Mouse (Mus musculus) ES-Bruce4 (cell line): ENCODE measurements around the gene Gm20521. TPM values are rescaled to one million over a fixed set of nuclear protein-coding genes. Genes with fewer than 3 reads are reported as not detected.

Experiments
- H3K27ac ChIP-seq: 2 replicates; pipeline ENCODE4 v1.5.1; 2012; ENCODE audit warnings: low read length, inconsistent platforms; ENCODE audit not compliant: insufficient read depth
- H3K27me3 ChIP-seq: 2 replicates; pipeline ENCODE4 v1.6.1; 2012; ENCODE audit warnings: mild to moderate bottlenecking, low read length, inconsistent platforms; ENCODE audit not compliant: control insufficient read depth, poor library complexity, insufficient read depth, severe bottlenecking
- H3K36me3 ChIP-seq: 2 replicates; pipeline ENCODE4 v1.6.1; 2012; ENCODE audit warnings: inconsistent platforms, mild to moderate bottlenecking, low read length, moderate library complexity; ENCODE audit not compliant: control insufficient read depth, poor library complexity, insufficient read depth, severe bottlenecking
- H3K4me1 ChIP-seq: one replicate; pipeline ENCODE4 v1.8.1; 2011; ENCODE audit warnings: low read length; ENCODE audit not compliant: control insufficient read depth, insufficient read depth
- H3K4me3 ChIP-seq: 2 replicates; pipeline ENCODE4 v1.5.1; 2011; ENCODE audit warnings: low read depth, mild to moderate bottlenecking, low read length
- H3K9ac ChIP-seq: 2 replicates; pipeline ENCODE4 v1.6.1; 2012; ENCODE audit warnings: low read depth, mild to moderate bottlenecking, inconsistent platforms; ENCODE audit not compliant: poor library complexity, severe bottlenecking
- H3K9me3 ChIP-seq: replicated peaks from 2 replicates; pipeline ENCODE4 v1.6.1; 2012; ENCODE audit warnings: mild to moderate bottlenecking, low read length, inconsistent platforms; ENCODE audit not compliant: control insufficient read depth, poor library complexity, insufficient read depth, severe bottlenecking
- CTCF ChIP-seq: IDR thresholded peaks from one replicate; pipeline ENCODE4 v1.8.1; 2011; ENCODE audit warnings: low read depth, low read length
- EP300 ChIP-seq: IDR thresholded peaks from 2 replicates; pipeline ENCODE4 v1.6.1; 2011; ENCODE audit warnings: low read depth, low read length; ENCODE audit not compliant: insufficient read depth
- POLR2A ChIP-seq: IDR thresholded peaks from one replicate; pipeline ENCODE4 v1.8.1; 2011; ENCODE audit warnings: low read length; ENCODE audit not compliant: insufficient read depth
- polyA plus RNA-seq: library from polyadenylated mRNA; stranded (reverse); fragments of >200 nt; gene quantifications from 2 replicates; pipeline ENCODE4 v1.2.4, GENCODE M21; 2011; ENCODE audit warnings: low read depth; ENCODE audit not compliant: missing spikeins, insufficient read depth, insufficient read length

Gm20521 gene
- polyA plus RNA-seq, 1 experiment: not detected

DNA sequence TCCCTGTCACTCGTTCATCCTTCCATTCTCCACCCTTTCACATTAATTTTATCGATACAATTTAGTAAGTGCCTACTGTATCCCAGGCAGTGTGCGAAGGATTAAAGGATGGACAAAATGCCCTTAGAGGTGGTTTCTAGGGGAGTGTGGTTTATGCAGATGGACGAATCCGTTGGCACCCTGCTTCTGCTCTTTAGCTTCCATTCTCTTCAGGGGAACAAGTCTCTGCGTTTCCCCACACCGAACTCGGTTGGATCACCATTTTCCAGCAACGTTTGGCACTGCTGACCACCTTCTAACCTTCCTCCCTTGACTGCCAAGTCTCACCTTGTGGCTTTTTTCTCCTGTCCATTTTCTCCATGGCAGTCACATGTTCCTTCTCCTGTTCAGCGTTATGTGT, 30.1 kb downstream of the Gm20521 start:
- Histone ChIP-seq H3K4me1 (peaks cover 3% of the 10 kb centered on the region), H3K9me3 (no peaks in the 10 kb centered on the region), H3K27me3 (peaks cover 3% of the 10 kb centered on the region; the same call in 1 of the 2 replicates), H3K36me3 (peaks cover 13% of the 10 kb centered on the region; the same call in 1 of the 2 replicates), H3K27ac (no peak overlapping the region), H3K4me3 (peak overlapping the region; percentile 82), H3K9ac (peak overlapping the region; percentile 85)
- TF ChIP-seq POLR2A: no peak
- TF ChIP-seq EP300: no peak
- no peak for TF ChIP-seq CTCF

DNA sequence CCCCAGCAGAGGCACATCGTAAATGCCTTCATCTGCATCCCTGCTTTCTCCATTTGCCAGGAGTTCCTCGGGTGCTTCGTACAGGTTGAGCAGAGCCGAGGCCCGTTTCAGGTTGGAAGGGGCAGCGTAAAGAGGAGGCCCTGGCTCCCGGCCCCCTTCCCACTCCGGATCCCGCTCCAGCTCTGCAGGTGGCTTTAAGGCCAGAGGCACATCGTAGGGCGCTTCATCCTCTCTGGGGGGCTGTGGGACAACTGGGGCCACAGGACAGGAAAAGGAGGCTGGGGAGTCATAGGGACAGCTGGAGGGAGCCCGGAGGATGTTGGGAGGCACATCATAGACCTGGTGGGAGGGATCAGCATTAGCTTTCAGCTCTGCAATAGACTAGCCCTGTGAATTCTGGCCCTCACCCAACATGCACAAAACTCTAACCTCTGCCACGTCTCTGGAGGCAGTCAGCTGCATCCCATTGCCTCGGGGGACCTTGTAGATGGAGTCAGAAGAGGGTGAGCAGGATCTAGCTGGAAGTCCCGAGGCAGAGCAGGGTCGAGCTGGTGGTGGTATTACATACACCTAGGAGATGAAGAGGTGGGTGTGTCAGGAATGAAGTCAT, 36.9 kb downstream of the Gm20521 start:
- peaks cover 16% of the 10 kb centered on the region; the same call in 1 of the 2 replicates for H3K36me3 ChIP-seq
- no peaks in the 10 kb centered on the region; the same call in 1 of the 2 replicates for H3K9me3 ChIP-seq
- H3K4me1 ChIP-seq: peaks cover 3% of the 10 kb centered on the region
- no peak overlapping the region for H3K4me3 ChIP-seq
- no peak overlapping the region for H3K27ac ChIP-seq
- H3K9ac ChIP-seq: no peak overlapping the region
- no peak for TF ChIP-seq POLR2A
- no peak for TF ChIP-seq EP300
- TF ChIP-seq CTCF: no peak
- H3K27me3 ChIP-seq: no peaks in the 10 kb centered on the region

DNA sequence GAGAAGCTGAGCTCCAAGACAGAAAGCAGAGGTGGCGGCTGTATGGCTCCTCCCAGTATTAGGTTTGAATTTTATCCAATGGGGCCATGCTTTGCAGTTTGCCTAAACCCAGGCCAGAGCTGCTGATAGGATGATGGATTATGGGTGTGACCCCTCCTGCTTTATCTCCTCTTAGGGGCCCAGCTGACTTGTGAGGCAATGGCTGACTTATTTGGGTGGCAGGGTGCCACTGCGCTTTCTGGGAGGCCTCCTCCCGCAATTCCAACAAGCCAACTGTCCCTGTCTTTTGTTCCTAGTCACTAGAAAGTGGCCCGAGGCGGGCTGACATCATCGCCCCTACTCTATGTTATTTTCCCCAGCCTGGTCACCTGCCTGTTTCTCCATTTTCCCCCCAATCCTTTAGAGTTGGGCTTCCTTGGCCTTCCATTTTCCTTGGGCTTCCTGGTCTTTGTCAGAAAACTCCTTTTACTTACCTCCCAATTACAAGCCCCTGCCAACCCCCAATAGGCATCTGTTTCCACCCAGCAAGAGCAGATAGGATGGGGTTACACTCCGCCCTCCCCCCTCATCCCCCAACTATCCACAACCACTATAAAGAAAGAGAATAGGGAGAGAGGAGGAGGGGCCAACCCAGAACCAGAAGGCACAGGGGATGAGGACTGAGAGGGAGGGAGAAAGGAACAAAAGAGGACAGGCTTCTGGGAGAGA, 41.6 kb downstream of the Gm20521 start:
- Histone ChIP-seq H3K9ac (peak overlapping the region; percentile 89), H3K27me3 (no peaks in the 10 kb centered on the region)

DNA sequence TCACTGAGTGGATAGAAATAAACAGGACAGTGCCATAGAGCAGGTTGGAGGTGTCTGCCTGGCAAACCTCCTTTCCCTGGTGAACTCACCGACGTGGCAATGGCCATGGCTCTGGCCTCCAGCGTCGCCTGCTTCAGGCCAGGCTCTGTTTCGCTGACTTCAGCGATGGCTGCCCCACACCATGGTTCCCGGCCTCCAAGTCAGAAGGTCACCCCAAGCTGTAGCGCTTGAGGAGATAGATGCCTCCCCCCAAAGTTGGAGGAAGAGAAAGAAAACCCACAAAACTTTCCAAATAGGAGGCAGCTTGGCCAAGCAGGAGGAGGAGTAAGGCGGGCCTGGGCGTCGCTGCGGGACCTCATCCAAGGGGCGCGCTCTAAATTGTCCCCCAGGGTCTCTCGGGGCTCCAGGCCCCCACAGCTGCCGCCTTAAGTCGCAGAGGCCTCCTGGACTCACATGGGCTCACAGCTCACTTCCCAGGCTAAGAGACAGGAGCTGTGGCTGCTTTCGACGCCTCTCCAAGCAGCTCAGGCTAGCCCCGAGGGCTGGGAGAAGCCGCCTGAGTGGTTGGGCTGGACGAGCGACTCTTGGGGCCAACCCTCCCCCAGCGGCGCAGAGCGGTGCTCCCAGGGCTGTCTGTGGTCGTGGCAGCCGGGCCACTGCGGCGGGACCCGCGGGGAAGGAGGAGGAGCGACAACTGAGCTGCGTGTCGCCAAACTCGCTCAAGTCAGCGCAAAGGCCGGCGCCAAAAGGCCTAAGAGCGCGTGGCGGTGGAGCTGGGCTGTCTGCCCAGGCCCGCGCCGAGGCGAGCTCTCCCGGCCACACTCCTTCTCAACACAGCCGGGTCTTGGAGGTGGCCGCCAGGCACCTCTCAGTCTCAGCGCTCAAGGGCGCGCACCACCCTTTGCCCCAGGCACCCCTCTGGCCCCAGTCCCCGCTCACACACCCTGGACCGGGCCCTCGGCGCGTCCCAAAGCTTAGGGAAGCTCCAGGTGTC, 42.4 kb downstream of the Gm20521 start, which contains the start of gene Efs:
Efs (minus strand) TSS at position 778 of the 994 bp plus-strand sequence.
- H3K4me3 ChIP-seq: peak within 1 kb of the TSS; percentile 69
- H3K27ac ChIP-seq: peak within 1 kb of the TSS; percentile 86
- H3K9ac ChIP-seq: peak within 1 kb of the TSS; percentile 89
- no peaks in the 10 kb centered on the region for H3K36me3 ChIP-seq
- no peak for TF ChIP-seq POLR2A
- no peak for TF ChIP-seq CTCF
- no peak for TF ChIP-seq EP300
- H3K27me3 ChIP-seq: no peaks in the 10 kb centered on the region
- peaks cover 13% of the 10 kb centered on the region for H3K4me1 ChIP-seq
- H3K9me3 ChIP-seq: no peaks in the 10 kb centered on the region; the same call in 1 of the 2 replicates

More for the DNA sequence above, 41.6 kb downstream of the Gm20521 start:
- TF ChIP-seq POLR2A (peak; percentile 60), CTCF (no peak), EP300 (0 out of 2 replicates have a peak, but pooled peaks have one; percentile 22)
- Histone ChIP-seq H3K27ac (peak overlapping the region; percentile 86), H3K9me3 (no peaks in the 10 kb centered on the region; the same call in 1 of the 2 replicates), H3K4me1 (peaks cover 9% of the 10 kb centered on the region), H3K36me3 (no peaks in the 10 kb centered on the region), H3K4me3 (peak overlapping the region; percentile 69)

DNA sequence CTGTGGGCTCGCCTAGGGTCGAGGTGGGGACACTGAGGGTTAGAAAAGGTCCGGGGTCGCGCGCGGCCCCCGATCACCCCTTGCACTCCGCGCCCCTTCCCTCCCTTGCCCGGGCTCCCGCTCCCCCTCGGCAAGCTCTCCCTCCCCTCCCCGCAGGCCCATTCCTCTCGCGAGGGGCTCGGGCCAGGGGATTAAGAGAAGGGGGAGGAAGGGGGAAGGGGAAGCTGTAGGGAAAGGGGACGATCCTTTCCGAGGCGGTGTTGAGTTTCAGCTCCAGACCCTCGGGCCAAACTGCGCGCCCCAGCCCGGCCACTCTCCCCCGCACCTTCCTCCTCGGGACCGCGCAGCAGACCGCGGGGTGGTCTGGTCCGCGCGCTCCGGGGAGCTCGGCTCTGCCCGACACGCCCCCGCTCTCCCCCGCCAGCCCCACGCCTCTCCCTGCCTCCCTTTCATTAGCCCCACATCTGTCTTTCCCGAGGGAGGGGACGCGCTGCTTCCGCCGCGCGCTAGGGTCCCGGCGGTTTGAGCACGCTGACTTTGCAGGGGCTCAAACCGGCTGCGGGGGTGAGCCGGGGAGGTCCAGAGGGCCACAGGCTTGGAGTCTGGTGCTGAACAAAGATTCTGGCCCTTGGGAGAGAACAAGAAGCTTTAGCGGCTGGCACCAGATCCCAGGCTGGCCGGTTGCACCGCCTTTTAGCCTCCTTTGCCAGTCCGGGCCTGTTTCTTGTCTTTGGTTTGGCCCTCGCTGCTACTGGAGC, 43.3 kb downstream of the Gm20521 start:
- TF ChIP-seq EP300 (peak; percentile 43; the same call in 1 of the 2 replicates), CTCF (no peak)
- Histone ChIP-seq H3K36me3 (no peaks in the 10 kb centered on the region), H3K9ac (peak overlapping the region; percentile 89), H3K4me1 (peaks cover 10% of the 10 kb centered on the region), H3K27me3 (no peaks in the 10 kb centered on the region), H3K4me3 (peak overlapping the region; percentile 69), H3K9me3 (no peaks in the 10 kb centered on the region; the same call in 1 of the 2 replicates), H3K27ac (peak overlapping the region; percentile 86)
